Mouse (Mus musculus) midbrain, embryonic 16.5 days (tissue): ENCODE measurements around the gene Pigl. TPM values are rescaled to one million over a fixed set of nuclear protein-coding genes. Genes with fewer than 3 reads are reported as not detected.

ENCODE experiments used
- ATAC-seq: fragments of 200-750 bp; cut with Nextera tagmentation; 2 replicates; pipeline ENCODE4 v1.8.0; 2017; ENCODE audit warnings: moderate TSS enrichment
- H3K27ac ChIP-seq: fragments of 300-500 bp; sonication (generic); 2 replicates; pipeline ENCODE4 v1.5.1; 2014; ENCODE audit warnings: mild to moderate bottlenecking, low read length, mixed read lengths
- H3K27me3 ChIP-seq: fragments of 300-500 bp; sonication (generic); 2 replicates; pipeline ENCODE4 v1.6.1; 2014; ENCODE audit warnings: low read depth, low read length, mixed read lengths; ENCODE audit not compliant: control insufficient read depth, insufficient read depth
- H3K36me3 ChIP-seq: fragments of 300-500 bp; sonication (generic); 2 replicates; pipeline ENCODE4 v1.6.1; 2014; ENCODE audit warnings: mild to moderate bottlenecking, low read length, moderate library complexity, mixed read lengths; ENCODE audit not compliant: control insufficient read depth, insufficient read depth
- H3K4me1 ChIP-seq: fragments of 300-500 bp; sonication (generic); 2 replicates; pipeline ENCODE4 v1.6.1; 2014; ENCODE audit warnings: mild to moderate bottlenecking, low read length, mixed read lengths; ENCODE audit not compliant: control insufficient read depth, insufficient read depth
- H3K4me2 ChIP-seq: fragments of 300-500 bp; sonication (generic); 2 replicates; pipeline ENCODE4 v1.6.1; 2014; ENCODE audit warnings: mild to moderate bottlenecking, low read length, mixed read lengths
- H3K4me3 ChIP-seq: fragments of 300-500 bp; sonication (generic); 2 replicates; pipeline ENCODE4 v1.5.1; 2014; ENCODE audit warnings: low read depth, mild to moderate bottlenecking, low read length, moderate library complexity, mixed read lengths
- H3K9ac ChIP-seq: fragments of 300-500 bp; sonication (generic); 2 replicates; pipeline ENCODE4 v1.6.1; 2014; ENCODE audit warnings: low read depth, low read length, mixed read lengths
- H3K9me3 ChIP-seq: fragments of 300-500 bp; sonication (generic); replicated peaks from 2 replicates; pipeline ENCODE4 v1.6.1; 2014; ENCODE audit warnings: mild to moderate bottlenecking, low read length, mixed read lengths; ENCODE audit not compliant: control insufficient read depth, poor library complexity, severe bottlenecking
- WGBS: fragments of 180-500 bp; shearing (Covaris S2); extraction: QIAGEN DNeasy Blood & Tissue Kit; methylation state at CpG from one replicate; pipeline ENCODE4 v1.1.7; 2014; 5-methylcytosine and 5-hydroxymethylcytosine counted together
- polyA plus RNA-seq: library from polyadenylated mRNA; unstranded; fragments of >200 nt; fragmentation: Nextera tagmentation; extraction: Ambion mirVana; gene quantifications from 2 replicates; pipeline ENCODE4 v1.2.1, GENCODE M21; 2015

Pigl gene
- 8.6 and 9.3 TPM in 2 replicates for polyA plus RNA-seq

DNA sequence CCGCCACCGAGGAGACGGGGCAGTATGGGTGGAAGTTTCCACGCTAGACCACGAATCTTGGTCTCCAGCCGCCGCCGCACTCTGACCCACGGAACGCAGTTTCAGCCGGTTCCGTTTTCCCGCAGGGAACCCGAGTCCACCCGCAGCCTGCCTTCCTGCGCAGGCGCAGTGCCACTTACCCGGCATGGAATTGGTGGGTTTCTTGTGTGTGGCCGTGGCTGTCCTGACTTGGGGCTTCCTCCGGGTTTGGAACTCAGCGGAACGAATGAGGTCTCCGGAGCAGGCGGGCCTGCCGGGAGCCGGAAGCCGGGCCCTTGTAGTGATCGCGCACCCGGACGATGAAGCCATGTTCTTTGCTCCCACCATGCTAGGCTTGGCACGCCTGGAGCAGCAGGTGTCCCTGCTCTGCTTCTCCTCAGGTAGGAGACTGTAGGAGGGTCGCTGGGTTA, at the start of gene Pigl, which contains the start of gene Ncor1:
Pigl (plus strand) TSS at position 185 of the 449 bp plus-strand sequence.
Ncor1 (minus strand) TSS at position 266 of the 449 bp plus-strand sequence.
- Histone ChIP-seq H3K9ac (peak within 1 kb of the TSS; percentile 86), H3K36me3 (no peaks in the 10 kb centered on the region), H3K4me2 (peak within 1 kb of the TSS; percentile 88), H3K4me3 (peak within 1 kb of the TSS; percentile 79), H3K9me3 (no peaks in the 10 kb centered on the region), H3K4me1 (peaks cover 19% of the 10 kb centered on the region), H3K27ac (peak within 1 kb of the TSS; percentile 95), H3K27me3 (no peaks in the 10 kb centered on the region)
- ATAC-seq: peak; percentile 65
- under 1% methylated on average over 33 of the region's 33 CpGs for WGBS

DNA sequence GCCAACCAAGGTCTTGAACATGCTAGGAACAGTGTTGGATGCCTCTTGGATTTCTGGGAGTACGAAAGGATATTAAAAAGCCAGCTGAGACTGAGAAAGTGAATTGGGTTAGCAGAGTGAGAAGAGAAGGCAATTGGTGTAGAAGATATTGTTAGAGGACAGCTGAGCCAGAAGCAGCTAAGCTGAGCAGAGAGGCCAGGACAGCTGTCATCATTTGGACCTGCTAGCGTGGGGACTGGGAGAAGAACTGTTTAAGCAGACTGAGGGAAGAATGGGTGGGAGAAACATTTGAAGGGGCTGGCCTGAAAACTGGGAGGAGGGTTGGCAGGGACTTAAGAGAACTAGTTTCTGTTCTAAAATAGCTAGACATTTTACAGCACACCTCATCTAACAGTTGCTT, 49.4 kb upstream of the Pigl start:
- H3K27me3 ChIP-seq: no peaks in the 10 kb centered on the region
- no peak overlapping the region for H3K9ac ChIP-seq
- H3K4me2 ChIP-seq: no peak overlapping the region
- no peaks in the 10 kb centered on the region for H3K9me3 ChIP-seq
- H3K4me1 ChIP-seq: no peaks in the 10 kb centered on the region
- no peak for ATAC-seq
- no peak overlapping the region for H3K4me3 ChIP-seq
- no peak overlapping the region for H3K27ac ChIP-seq
- WGBS: 93% methylated on average over 2 of the region's 2 CpGs
- 0 out of 2 replicates have a peak, but pooled peaks cover 2% of the 10 kb centered on the region for H3K36me3 ChIP-seq

DNA sequence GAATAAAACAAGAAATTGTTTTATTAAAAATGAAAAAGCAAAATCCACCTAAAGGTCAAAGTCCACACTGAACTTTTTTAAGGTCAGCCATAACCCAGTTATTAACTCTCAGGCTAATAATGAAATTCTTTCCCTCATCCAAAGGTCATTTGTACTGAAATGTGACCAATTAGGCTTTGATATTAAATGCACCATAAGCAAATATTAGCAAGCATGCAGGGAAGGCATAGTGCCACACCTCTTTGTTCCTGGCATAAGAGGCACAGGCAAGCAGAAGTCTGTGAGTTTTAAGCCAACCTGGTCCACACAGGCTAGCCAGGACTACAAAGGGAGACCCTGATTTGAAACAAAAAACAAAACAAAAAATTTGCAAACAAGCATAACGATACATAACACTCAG, 48.6 kb upstream of the Pigl start:
- Histone ChIP-seq H3K9me3 (no peaks in the 10 kb centered on the region), H3K4me3 (no peak overlapping the region), H3K36me3 (0 out of 2 replicates have a peak, but pooled peaks cover 2% of the 10 kb centered on the region), H3K27me3 (no peaks in the 10 kb centered on the region), H3K9ac (no peak overlapping the region), H3K4me1 (no peaks in the 10 kb centered on the region), H3K27ac (no peak overlapping the region), H3K4me2 (no peak overlapping the region)
- no peak for ATAC-seq
- WGBS: 100% methylated on average over 1 of the region's 1 CpGs

DNA sequence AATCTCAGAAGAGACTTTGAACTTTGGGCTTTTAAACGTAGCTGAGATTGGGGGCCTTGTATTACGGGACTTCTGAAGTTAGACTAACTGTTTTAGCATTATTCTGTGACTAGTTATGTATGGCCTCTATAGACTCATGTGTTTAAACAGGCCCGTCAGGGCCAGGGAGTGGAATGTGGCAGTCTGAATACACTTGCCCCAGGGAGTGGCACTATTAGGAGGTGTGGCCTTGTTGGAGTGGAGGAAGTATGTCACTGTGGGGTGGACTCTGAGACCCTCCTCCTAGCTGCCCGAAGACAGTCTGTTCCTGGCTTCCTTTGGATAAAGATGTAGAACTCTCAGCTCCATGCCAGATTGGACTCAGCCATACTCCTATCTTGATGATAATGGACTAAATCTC, 43.2 kb upstream of the Pigl start:
- H3K36me3 ChIP-seq: peaks cover 7% of the 10 kb centered on the region
- H3K4me2 ChIP-seq: no peak overlapping the region
- no peaks in the 10 kb centered on the region for H3K9me3 ChIP-seq
- H3K4me1 ChIP-seq: no peaks in the 10 kb centered on the region
- H3K9ac ChIP-seq: no peak overlapping the region
- ATAC-seq: no peak
- no peaks in the 10 kb centered on the region for H3K27me3 ChIP-seq
- H3K4me3 ChIP-seq: no peak overlapping the region
- no peak overlapping the region for H3K27ac ChIP-seq
- WGBS: 94% methylated on average over 4 of the region's 4 CpGs

DNA sequence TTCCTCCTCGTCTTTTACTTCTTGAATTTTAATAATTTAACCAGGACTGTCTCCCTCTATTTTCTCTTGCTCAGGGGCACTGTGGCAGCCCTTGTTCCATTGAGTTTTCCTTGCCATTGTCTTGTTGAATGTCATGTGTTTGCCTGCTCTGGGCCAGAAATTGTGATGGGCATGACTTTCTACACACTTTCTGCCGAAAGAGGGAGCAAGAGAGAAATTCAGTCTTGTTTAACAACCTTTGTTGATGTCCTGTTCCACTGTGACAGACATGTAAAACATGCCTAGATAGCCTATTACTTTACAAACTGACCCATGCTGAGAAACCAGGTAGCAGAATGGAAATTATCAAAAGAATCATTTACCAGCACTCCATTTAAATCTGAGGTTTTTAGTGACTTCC, 33.7 kb upstream of the Pigl start:
- H3K27me3 ChIP-seq: no peaks in the 10 kb centered on the region
- no peak overlapping the region for H3K27ac ChIP-seq
- H3K4me2 ChIP-seq: no peak overlapping the region
- no peak overlapping the region for H3K4me3 ChIP-seq
- no peak for ATAC-seq
- no peak overlapping the region for H3K9ac ChIP-seq
- no peaks in the 10 kb centered on the region for H3K4me1 ChIP-seq
- H3K36me3 ChIP-seq: peaks cover 10% of the 10 kb centered on the region; the same call in 1 of the 2 replicates
- 78% methylated on average over 2 of the region's 2 CpGs for WGBS
- H3K9me3 ChIP-seq: no peaks in the 10 kb centered on the region

DNA sequence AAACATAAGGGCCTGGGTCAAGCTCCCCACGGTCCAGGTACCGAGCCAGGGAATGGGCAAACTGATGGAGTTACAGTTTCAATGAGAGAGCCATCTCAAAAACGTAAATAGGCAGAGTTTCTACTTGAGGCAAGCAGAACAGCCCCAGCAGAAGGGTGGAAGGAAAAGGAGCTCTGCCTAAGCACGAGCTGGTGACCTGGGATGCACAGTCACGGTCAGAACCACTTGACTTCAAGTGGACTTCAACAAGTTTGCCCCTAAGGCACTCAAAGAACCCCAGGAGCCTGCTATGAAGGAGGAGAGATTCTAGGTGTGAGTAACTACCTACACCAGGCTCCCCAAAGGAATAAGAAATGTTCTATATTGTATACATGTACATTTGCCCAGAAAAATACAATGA, 32.0 kb upstream of the Pigl start:
- Histone ChIP-seq H3K4me3 (no peak overlapping the region), H3K4me1 (no peaks in the 10 kb centered on the region), H3K36me3 (peaks cover 12% of the 10 kb centered on the region; the same call in 1 of the 2 replicates), H3K27me3 (no peaks in the 10 kb centered on the region), H3K4me2 (no peak overlapping the region), H3K9me3 (no peaks in the 10 kb centered on the region), H3K9ac (no peak overlapping the region), H3K27ac (no peak overlapping the region)
- no peak for ATAC-seq
- WGBS: 84% methylated on average over 5 of the region's 5 CpGs

DNA sequence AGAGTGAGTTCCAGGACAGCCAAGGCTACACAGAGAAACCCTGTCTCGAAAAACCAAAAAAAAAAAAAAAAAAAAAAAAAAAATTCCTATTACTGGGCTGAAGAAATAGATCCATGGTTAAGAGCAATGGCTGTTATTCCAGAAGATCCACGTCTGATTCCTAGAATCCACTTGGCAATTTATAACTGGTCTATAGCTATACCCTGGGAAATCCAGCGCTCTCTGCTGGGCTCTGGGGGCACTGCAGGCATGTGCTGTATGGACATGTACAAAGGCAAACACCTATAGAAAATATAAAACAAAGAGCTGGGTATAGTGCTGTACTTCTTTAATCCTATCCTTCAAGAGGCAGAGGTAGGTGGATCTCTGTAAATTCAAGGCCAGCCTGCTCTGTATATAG, 31.2 kb upstream of the Pigl start:
- H3K27me3 ChIP-seq: no peaks in the 10 kb centered on the region
- H3K4me1 ChIP-seq: no peaks in the 10 kb centered on the region
- 84% methylated on average over 2 of the region's 3 CpGs for WGBS
- no peak for ATAC-seq
- H3K27ac ChIP-seq: no peak overlapping the region
- no peak overlapping the region for H3K4me3 ChIP-seq
- H3K36me3 ChIP-seq: peaks cover 9% of the 10 kb centered on the region; the same call in 1 of the 2 replicates
- no peak overlapping the region for H3K9ac ChIP-seq
- no peaks in the 10 kb centered on the region for H3K9me3 ChIP-seq
- no peak overlapping the region for H3K4me2 ChIP-seq

DNA sequence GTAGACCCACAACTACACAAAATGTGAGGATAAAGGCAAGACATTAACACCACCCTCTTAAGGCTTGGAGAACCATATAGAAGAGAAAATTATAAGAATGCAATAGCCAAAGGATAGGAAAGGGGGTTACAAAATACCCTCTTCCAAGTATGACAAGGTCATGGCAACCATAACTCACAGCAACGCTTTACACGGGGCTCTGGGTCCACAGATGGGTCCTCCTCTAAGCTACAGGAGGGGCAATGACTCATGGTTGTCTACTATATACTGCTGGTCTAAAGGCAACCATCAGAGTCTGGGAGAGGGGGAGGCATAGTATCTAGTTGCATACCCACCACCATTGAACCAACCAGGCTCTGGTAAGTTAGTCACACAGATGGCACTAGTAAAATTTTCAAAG, 26.0 kb upstream of the Pigl start:
- Histone ChIP-seq H3K4me2 (no peak overlapping the region), H3K4me3 (no peak overlapping the region), H3K27ac (no peak overlapping the region), H3K9ac (no peak overlapping the region), H3K36me3 (peaks cover 6% of the 10 kb centered on the region; the same call in 1 of the 2 replicates), H3K27me3 (no peaks in the 10 kb centered on the region), H3K4me1 (no peaks in the 10 kb centered on the region), H3K9me3 (no peaks in the 10 kb centered on the region)
- 100% methylated on average over 2 of the region's 2 CpGs for WGBS
- ATAC-seq: no peak

DNA sequence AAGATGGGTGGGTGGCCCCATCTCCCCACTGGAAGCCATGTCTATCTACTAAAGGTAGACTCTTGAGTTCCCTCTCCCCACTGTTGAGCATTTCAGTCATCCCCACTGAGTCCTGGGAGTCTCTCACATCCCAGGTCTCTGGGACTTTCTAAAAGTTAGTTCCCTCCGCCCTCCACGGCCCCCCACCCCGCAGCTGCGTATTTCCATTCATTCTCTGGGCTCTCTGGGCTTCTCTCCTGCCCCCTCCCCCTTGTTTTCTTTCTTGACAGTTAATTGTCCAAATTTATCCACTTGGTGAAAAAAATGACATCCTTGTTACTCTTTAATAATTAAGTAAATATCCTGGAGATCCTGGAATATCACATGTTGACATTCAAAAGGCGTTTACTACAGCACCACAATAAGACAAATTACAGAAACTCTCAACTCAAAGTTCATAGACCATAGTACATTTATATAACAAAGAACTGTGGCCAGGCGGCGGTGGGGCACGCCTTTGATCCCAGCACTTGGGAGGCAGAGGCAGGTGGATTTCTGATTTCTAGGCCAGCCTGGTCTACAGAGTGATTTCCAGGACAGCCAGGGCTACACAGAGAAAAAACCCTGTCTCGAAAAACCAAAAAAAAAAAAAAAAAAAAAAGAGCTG, 17.5 kb upstream of the Pigl start:
- Histone ChIP-seq H3K27me3 (no peaks in the 10 kb centered on the region), H3K36me3 (peaks cover 3% of the 10 kb centered on the region; the same call in 1 of the 2 replicates), H3K9ac (no peak overlapping the region), H3K9me3 (no peaks in the 10 kb centered on the region), H3K4me3 (no peak overlapping the region), H3K4me2 (no peak overlapping the region), H3K4me1 (no peaks in the 10 kb centered on the region), H3K27ac (no peak overlapping the region)
- 96% methylated on average over 9 of the region's 9 CpGs for WGBS
- ATAC-seq: no peak
